Mouse (Mus musculus) myocyte (in vitro differentiated cells): ENCODE measurements around the gene Adcy10.

Source experiments
- POLR2A ChIP-seq: IDR thresholded peaks from one replicate; pipeline ENCODE4 v1.6.1; 2011; ENCODE audit warnings: low read depth, mild to moderate bottlenecking, control low read depth, moderate library complexity; ENCODE audit not compliant: insufficient read length
- SRF ChIP-seq: IDR thresholded peaks from one replicate; pipeline ENCODE4 v1.6.1; 2011; ENCODE audit warnings: low read depth; ENCODE audit not compliant: control insufficient read depth, insufficient read length
- TCF12 ChIP-seq: IDR thresholded peaks from one replicate; pipeline ENCODE4 v1.6.1; 2011; ENCODE audit warnings: mild to moderate bottlenecking, control low read depth; ENCODE audit not compliant: poor library complexity, insufficient read depth, severe bottlenecking
- TCF3 ChIP-seq: IDR thresholded peaks from one replicate; pipeline ENCODE4 v1.6.1; 2011; ENCODE audit warnings: low read depth, control low read depth; ENCODE audit not compliant: insufficient read length

DNA sequence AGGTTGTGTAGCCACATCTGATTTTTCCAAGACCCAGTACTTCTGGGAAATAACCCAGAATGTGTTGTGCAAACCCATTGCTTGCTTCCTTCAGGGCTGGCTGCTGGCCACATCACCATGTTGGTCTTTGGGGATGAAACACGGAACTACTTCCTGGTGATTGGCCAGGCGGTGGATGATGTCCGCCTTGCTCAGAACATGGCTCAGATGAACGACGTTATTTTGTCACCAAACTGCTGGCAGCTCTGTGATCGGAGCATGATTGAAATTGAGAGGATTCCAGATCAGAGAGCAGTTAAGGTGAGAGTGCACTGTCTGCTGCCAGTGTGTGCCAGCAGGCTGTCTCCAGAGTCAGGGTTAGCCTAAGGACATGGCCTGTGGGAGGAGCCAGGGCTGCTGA lies 25.2 kb downstream of the Adcy10 start:
- no peak for TF ChIP-seq POLR2A
- TF ChIP-seq TCF12 = no peak
- TF ChIP-seq TCF3 = no peak
- no peak for TF ChIP-seq SRF
